Mouse (Mus musculus) limb, embryonic 13.5 days (tissue): ENCODE data around the gene Cdon. TPM values are rescaled to one million over a fixed set of nuclear protein-coding genes. Genes with fewer than 3 reads are reported as not detected.

ENCODE experiments used
- ATAC-seq: fragments of 200-750 bp; cut with Nextera tagmentation; 2 replicates; pipeline ENCODE4 v1.8.0; 2017; ENCODE audit warnings: low read depth, moderate number of reproducible peaks, moderate TSS enrichment; ENCODE audit not compliant: low FRiP score
- H3K27ac ChIP-seq: fragments of 300-500 bp; sonication (generic); 2 replicates; pipeline ENCODE4 v1.5.1; 2015; ENCODE audit warnings: inconsistent platforms, mild to moderate bottlenecking, moderate library complexity
- H3K27me3 ChIP-seq: fragments of 300-500 bp; sonication (generic); 2 replicates; pipeline ENCODE4 v1.6.1; 2015; ENCODE audit warnings: mild to moderate bottlenecking, inconsistent platforms
- H3K36me3 ChIP-seq: fragments of 300-500 bp; sonication (generic); 2 replicates; pipeline ENCODE4 v1.6.1; 2015; ENCODE audit warnings: inconsistent platforms, mild to moderate bottlenecking, moderate library complexity
- H3K4me1 ChIP-seq: fragments of 300-500 bp; sonication (generic); 2 replicates; pipeline ENCODE4 v1.6.1; 2015; ENCODE audit warnings: inconsistent platforms
- H3K4me2 ChIP-seq: fragments of 300-500 bp; sonication (generic); replicated peaks from 2 replicates; pipeline ENCODE4 v1.6.1; 2015; ENCODE audit warnings: inconsistent platforms, mild to moderate bottlenecking, moderate library complexity
- H3K4me3 ChIP-seq: fragments of 300-500 bp; sonication (generic); 2 replicates; pipeline ENCODE4 v1.5.1; 2015; ENCODE audit warnings: moderate library complexity, mild to moderate bottlenecking, inconsistent platforms
- H3K9ac ChIP-seq: fragments of 300-500 bp; sonication (generic); 2 replicates; pipeline ENCODE4 v1.6.1; 2015; ENCODE audit warnings: mild to moderate bottlenecking, inconsistent platforms
- H3K9me3 ChIP-seq: fragments of 300-500 bp; sonication (generic); 2 replicates; pipeline ENCODE4 v1.6.1; 2016; ENCODE audit warnings: inconsistent platforms
- WGBS: fragments of 180-500 bp; shearing (Covaris S2); methylation state at CpG from one replicate; pipeline ENCODE4 v1.1.7; 2015; 5-methylcytosine and 5-hydroxymethylcytosine counted together
- polyA plus RNA-seq: library from polyadenylated mRNA; unstranded; fragments of >200 nt; fragmentation: Nextera tagmentation; extraction: Ambion mirVana; gene quantifications from 2 replicates; pipeline ENCODE4 v1.2.1, GENCODE M21; 2015

The Cdon gene
- polyA plus RNA-seq, 1 experiment from 2014 or later: 37.6 TPM

- no peak overlapping the region for H3K9ac ChIP-seq
- 0 out of 2 replicates have a peak, but pooled peaks have one; percentile 41 for ATAC-seq
- peak overlapping the region; percentile 33; the same call in 1 of the 2 replicates for H3K27ac ChIP-seq
- peaks cover 95% of the 10 kb centered on the region for H3K36me3 ChIP-seq
- WGBS: 53% methylated on average over 13 of the region's 13 CpGs
- no peak overlapping the region for H3K4me2 ChIP-seq
- H3K4me3 ChIP-seq: no peak overlapping the region
- no peaks in the 10 kb centered on the region for H3K27me3 ChIP-seq
- peaks cover 31% of the 10 kb centered on the region for H3K4me1 ChIP-seq
- H3K9me3 ChIP-seq: no peaks in the 10 kb centered on the region
These were observed 61.3 kb downstream of the Cdon start for GRCm38 (mm10) chr9:35482014-35482898.

GRCm38 (mm10) chr9:35483949-35484348 is 63.0 kb downstream of the Cdon start:
- Histone ChIP-seq H3K4me3 (no peak overlapping the region), H3K36me3 (peaks cover 96% of the 10 kb centered on the region), H3K9ac (no peak overlapping the region), H3K27me3 (no peaks in the 10 kb centered on the region), H3K27ac (no peak overlapping the region), H3K9me3 (no peaks in the 10 kb centered on the region), H3K4me1 (peaks cover 32% of the 10 kb centered on the region), H3K4me2 (no peak overlapping the region)
- WGBS: 79% methylated on average over 3 of the region's 3 CpGs
- ATAC-seq: no peak

GRCm38 (mm10) chr9:35486616-35487015 is 65.7 kb downstream of the Cdon start:
- Histone ChIP-seq H3K4me3 (no peak overlapping the region), H3K9me3 (no peaks in the 10 kb centered on the region), H3K36me3 (peaks cover 94% of the 10 kb centered on the region), H3K27me3 (no peaks in the 10 kb centered on the region), H3K4me2 (no peak overlapping the region), H3K9ac (no peak overlapping the region), H3K4me1 (peaks cover 37% of the 10 kb centered on the region), H3K27ac (no peak overlapping the region)
- WGBS: 77% methylated on average over 13 of the region's 13 CpGs
- ATAC-seq: no peak

GRCm38 (mm10) chr9:35488496-35488895 is 67.6 kb downstream of the Cdon start:
- Histone ChIP-seq H3K4me1 (peaks cover 34% of the 10 kb centered on the region), H3K4me3 (no peak overlapping the region), H3K36me3 (peaks cover 86% of the 10 kb centered on the region), H3K9me3 (no peaks in the 10 kb centered on the region), H3K4me2 (no peak overlapping the region), H3K27me3 (no peaks in the 10 kb centered on the region), H3K27ac (no peak overlapping the region), H3K9ac (no peak overlapping the region)
- 91% methylated on average over 4 of the region's 4 CpGs for WGBS
- no peak for ATAC-seq

- peaks cover 79% of the 10 kb centered on the region for H3K36me3 ChIP-seq
- no peaks in the 10 kb centered on the region for H3K27me3 ChIP-seq
- peaks cover 37% of the 10 kb centered on the region for H3K4me1 ChIP-seq
- H3K4me2 ChIP-seq: no peak overlapping the region
- H3K9ac ChIP-seq: no peak overlapping the region
- H3K4me3 ChIP-seq: no peak overlapping the region
- no peaks in the 10 kb centered on the region for H3K9me3 ChIP-seq
- 0 out of 2 replicates have a peak, but pooled peaks have one; percentile 51 for ATAC-seq
- peak overlapping the region; percentile 67; the same call in 1 of the 2 replicates for H3K27ac ChIP-seq
- WGBS: 72% methylated on average over 11 of the region's 11 CpGs
These were observed 70.4 kb downstream of the Cdon start for GRCm38 (mm10) chr9:35491109-35491866.

GRCm38 (mm10) chr9:35493033-35493732 is 72.3 kb downstream of the Cdon start:
- no peak overlapping the region for H3K4me2 ChIP-seq
- H3K36me3 ChIP-seq: peaks cover 77% of the 10 kb centered on the region
- H3K4me3 ChIP-seq: no peak overlapping the region
- no peaks in the 10 kb centered on the region for H3K9me3 ChIP-seq
- no peak overlapping the region for H3K9ac ChIP-seq
- peaks cover 39% of the 10 kb centered on the region for H3K4me1 ChIP-seq
- 54% methylated on average over 7 of the region's 7 CpGs for WGBS
- no peak overlapping the region for H3K27ac ChIP-seq
- no peaks in the 10 kb centered on the region for H3K27me3 ChIP-seq
- no peak for ATAC-seq

- peaks cover 77% of the 10 kb centered on the region for H3K36me3 ChIP-seq
- no peaks in the 10 kb centered on the region for H3K27me3 ChIP-seq
- no peak for ATAC-seq
- no peak overlapping the region for H3K4me2 ChIP-seq
- H3K27ac ChIP-seq: no peak overlapping the region
- no peak overlapping the region for H3K9ac ChIP-seq
- 34% methylated on average over 4 of the region's 4 CpGs for WGBS
- H3K9me3 ChIP-seq: no peaks in the 10 kb centered on the region
- peaks cover 39% of the 10 kb centered on the region for H3K4me1 ChIP-seq
- no peak overlapping the region for H3K4me3 ChIP-seq
These were observed 72.8 kb downstream of the Cdon start for GRCm38 (mm10) chr9:35493733-35494092.

GRCm38 (mm10) chr9:35494937-35495336 is 74.0 kb downstream of the Cdon start:
- H3K27ac ChIP-seq: no peak overlapping the region
- H3K9me3 ChIP-seq: no peaks in the 10 kb centered on the region
- peaks cover 73% of the 10 kb centered on the region for H3K36me3 ChIP-seq
- H3K4me1 ChIP-seq: peaks cover 31% of the 10 kb centered on the region
- 39% methylated on average over 4 of the region's 4 CpGs for WGBS
- ATAC-seq: no peak
- H3K4me2 ChIP-seq: no peak overlapping the region
- H3K27me3 ChIP-seq: no peaks in the 10 kb centered on the region
- H3K9ac ChIP-seq: no peak overlapping the region
- H3K4me3 ChIP-seq: no peak overlapping the region

- peak overlapping the region; percentile 35; the same call in 1 of the 2 replicates for H3K27ac ChIP-seq
- peaks cover 31% of the 10 kb centered on the region for H3K4me1 ChIP-seq
- WGBS: 67% methylated on average over 3 of the region's 3 CpGs
- ATAC-seq: no peak
- H3K9ac ChIP-seq: no peak overlapping the region
- no peak overlapping the region for H3K4me2 ChIP-seq
- H3K27me3 ChIP-seq: no peaks in the 10 kb centered on the region
- peaks cover 76% of the 10 kb centered on the region for H3K36me3 ChIP-seq
- H3K9me3 ChIP-seq: no peaks in the 10 kb centered on the region
- H3K4me3 ChIP-seq: no peak overlapping the region
These were observed 74.5 kb downstream of the Cdon start for GRCm38 (mm10) chr9:35495471-35495870.

GRCm38 (mm10) chr9:35499946-35500345 is 79.0 kb downstream of the Cdon start:
- Histone ChIP-seq H3K27me3 (no peaks in the 10 kb centered on the region), H3K27ac (no peak overlapping the region), H3K4me1 (peaks cover 15% of the 10 kb centered on the region; the same call in 1 of the 2 replicates), H3K9me3 (no peaks in the 10 kb centered on the region), H3K4me3 (no peak overlapping the region), H3K9ac (no peak overlapping the region), H3K36me3 (peaks cover 89% of the 10 kb centered on the region), H3K4me2 (no peak overlapping the region)
- WGBS: 84% methylated on average over 6 of the region's 6 CpGs
- ATAC-seq: no peak

- no peak overlapping the region for H3K4me3 ChIP-seq
- WGBS: 84% methylated on average over 10 of the region's 10 CpGs
- no peaks in the 10 kb centered on the region for H3K27me3 ChIP-seq
- no peak overlapping the region for H3K4me2 ChIP-seq
- H3K27ac ChIP-seq: no peak overlapping the region
- H3K9ac ChIP-seq: no peak overlapping the region
- peaks cover 84% of the 10 kb centered on the region for H3K36me3 ChIP-seq
- no peaks in the 10 kb centered on the region for H3K9me3 ChIP-seq
- peaks cover 10% of the 10 kb centered on the region for H3K4me1 ChIP-seq
- no peak for ATAC-seq
These were observed 81.6 kb downstream of the Cdon start for GRCm38 (mm10) chr9:35502361-35503000.
